Mouse (Mus musculus) gastrocnemius, postnatal 4 days (tissue): ENCODE measurements at regions not wholly inside any gene's neighbourhood (a gene's known extent, or its start where the extent isn't known, plus 50 kb on each side); places are given as distances from the start of the nearest gene placed in this dataset.
"Not testable (repeated sequence)": the region's sequence is repeated elsewhere in the genome, so short reads cannot be mapped to it uniquely, and the experiment has no call there.

Source experiments
- DNase-seq, 2 experiments: peaks; one replicate each; pipeline ENCODE4 v3.0.0; 2021 to 2022; ENCODE audit warnings: low spot score in 2 of 2, mixed read lengths in 2 of 2

- no peak for DNase-seq
Measured at GRCm38 (mm10) chr11:12589757-12590373, 125.1 kb upstream of the Cobl start.

GRCm38 (mm10) chr11:12584851-12585680, 120.3 kb upstream of the Cobl start:
- DNase-seq: not testable (repeated sequence)

DNA sequence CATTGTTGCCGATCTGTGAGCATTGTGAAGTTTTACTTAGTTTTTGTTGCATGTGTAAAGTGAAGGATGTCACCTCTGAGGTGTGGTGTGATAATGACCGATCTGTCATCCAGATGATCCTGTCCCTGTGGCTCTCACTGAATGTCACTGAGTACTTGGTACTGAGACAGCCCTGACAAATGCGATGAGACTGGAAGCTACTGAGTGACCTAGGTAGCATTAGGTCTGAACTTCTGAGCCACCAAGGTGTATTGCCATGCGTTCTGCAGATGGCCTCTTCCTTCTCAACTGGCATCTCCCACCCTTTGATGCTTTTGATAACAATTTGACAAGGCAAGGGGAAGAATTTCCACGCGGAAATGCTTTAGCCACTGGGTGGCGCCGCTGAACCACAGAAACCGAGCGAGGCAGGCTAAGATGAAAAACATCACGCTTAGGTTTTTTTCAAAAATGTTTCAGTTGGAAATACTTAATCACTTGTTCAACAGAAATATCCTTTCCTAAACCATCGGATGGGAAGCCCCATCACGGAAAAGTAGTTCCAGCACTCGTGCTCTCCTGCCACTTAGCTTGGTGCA, 114.3 kb upstream of the Cobl start:
- peak; percentile 22 to 43 for DNase-seq

DNA sequence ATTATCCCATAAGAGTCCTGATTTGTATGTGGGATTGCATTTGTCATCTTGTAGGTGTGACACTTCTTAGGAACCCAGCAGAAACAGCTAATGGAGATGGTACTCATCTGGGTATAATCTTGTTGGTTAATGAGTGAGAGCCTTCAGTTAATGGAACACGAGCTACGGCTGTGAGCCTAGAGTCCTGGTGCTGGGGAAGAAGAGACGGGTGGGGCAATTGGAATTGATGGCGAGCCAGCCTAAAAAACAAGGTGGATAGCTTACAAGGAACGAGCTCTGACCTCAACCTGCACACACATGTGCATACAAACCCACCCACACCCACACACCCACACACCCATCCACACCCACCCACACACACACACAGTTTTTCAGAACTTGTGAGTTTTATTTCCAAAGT, 94.9 kb upstream of the Cobl start:
- DNase-seq: no peak

DNA sequence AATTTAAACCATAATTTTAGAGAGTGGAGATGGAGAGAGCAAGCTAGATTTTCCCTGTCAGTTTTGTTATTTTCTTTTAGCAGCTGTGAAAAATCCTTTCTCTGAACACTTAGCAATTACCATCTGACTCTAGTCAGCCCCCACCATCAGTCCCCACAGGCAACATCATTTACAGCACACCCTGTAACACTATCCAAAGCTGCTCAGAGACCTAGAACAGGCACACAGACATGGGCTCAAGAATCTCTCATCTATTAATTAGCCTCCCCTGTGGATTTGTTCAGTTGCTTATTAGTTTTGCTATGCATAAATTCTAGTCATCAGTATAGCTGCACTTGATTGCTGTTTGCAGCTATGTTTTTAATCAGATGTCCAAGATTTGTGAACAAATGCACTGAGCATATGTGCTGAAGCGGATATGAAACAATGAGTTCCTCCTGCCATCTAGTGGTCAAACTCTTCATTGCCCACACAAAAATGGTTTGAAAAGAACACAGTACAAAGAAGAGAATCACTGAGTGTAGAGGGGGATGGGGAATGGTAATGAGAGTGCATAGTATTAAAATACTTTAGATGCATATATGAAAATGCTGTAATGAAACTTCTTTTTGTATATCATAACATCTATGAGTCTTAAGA, 94.4 kb upstream of the Cobl start:
- DNase-seq: no peak

DNA sequence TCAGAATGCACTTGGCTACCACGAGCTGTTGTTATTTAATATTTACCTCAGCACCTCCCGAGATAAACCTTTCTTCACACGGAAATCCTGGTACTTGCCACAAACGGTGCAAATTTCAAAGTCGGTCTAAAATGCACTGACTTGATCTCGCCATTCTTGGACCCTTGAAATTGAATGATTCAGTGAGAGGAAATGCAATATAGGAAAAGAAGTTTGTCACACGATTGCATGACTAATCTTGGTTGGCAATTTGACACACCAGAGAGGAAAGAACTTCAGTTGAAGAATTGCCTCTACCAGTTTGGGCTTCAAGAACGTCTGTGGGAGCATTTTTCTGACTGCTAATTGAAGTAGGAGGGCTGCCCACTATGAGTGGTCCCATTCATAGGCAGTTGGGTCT, 93.4 kb upstream of the Cobl start:
- DNase-seq: no peak

- no peak for DNase-seq
Measured at GRCm38 (mm10) chr11:12545771-12546170, 81.0 kb upstream of the Cobl start.

DNA sequence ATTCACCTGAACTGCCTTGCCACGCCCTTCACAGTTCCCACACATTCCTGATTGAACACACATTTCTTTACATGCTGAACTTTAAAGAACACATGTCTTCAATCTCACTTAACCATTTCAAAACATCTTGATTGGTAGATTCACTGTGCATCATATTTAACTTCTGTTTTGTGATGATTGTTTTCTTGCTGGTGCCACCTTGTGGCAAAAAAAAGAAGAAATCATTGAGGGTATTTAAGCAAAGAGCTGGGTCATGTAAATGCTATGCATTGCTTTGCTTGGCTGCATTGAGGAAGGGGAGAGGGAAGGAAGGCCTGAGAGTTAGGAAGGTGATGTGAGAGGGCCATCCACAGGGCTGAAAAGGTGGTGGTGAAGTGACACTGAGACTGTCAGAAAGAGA, 78.3 kb upstream of the Cobl start:
- no peak for DNase-seq

GRCm38 (mm10) chr11:12540333-12540870, 75.6 kb upstream of the Cobl start:
- no peak for DNase-seq

DNA sequence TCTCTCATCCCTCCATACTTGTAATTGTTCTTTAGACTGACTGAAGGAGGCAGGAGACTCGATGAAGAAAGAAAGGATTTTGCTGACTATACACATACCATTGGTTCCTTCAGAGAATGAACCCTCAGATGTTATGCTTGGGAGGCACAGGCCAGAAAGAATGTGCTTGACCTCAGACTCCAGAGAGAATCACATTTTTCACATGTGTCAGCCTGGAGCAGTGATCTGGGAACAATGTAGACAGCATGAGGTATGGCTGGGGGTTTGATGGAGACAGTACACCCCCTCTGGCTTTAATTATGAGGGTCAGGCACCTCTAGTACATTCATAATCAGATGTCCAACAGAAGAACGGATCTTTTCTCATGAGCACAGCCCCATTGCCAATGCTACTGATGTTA, 70.3 kb upstream of the Cobl start:
- no peak for DNase-seq

DNA sequence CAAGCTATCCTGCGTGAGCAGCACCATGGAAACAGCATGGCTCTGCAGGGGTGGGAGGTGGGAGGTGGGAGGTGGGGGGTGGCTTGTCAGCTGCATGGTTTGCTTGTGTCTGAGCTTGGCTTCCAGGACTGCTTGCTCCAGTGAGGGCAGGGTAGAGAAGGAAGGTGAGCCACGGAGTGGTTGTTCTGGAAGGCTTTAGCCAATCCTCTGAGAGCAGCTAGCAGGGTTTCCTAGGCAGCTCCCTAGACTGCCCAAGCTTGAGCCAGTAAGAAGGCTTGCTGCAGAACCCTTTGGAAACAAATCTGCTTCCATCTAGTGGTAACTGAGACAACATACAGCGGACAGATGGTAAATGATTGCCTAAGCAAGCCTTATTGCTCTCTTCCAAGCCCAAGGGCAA, 67.5 kb upstream of the Cobl start:
- DNase-seq: no peak

GRCm38 (mm10) chr11:12522063-12522462, 57.3 kb upstream of the Cobl start:
- not testable (repeated sequence) for DNase-seq

- DNase-seq: no peak
Measured at GRCm38 (mm10) chr11:12521286-12521685, 56.5 kb upstream of the Cobl start.

GRCm38 (mm10) chr11:12516374-12516773, 51.6 kb upstream of the Cobl start:
- DNase-seq: no peak
